Mouse (Mus musculus): ENCODE results near the gene Src. TPM values are rescaled to one million over a fixed set of nuclear protein-coding genes. Genes with fewer than 3 reads are reported as not detected.
A peak's percentile ranks its signal among the peaks of the same experiment; 100 is the strongest.
"Not testable (repeated sequence)": the region's sequence is repeated elsewhere in the genome, so short reads cannot be mapped to it uniquely, and the experiment has no call there.

Gene Src
- total RNA-seq, 4 experiments from 2014 or later: 1.3 to 2.3 (median 1.7) TPM

GRCm38 (mm10) chr2:157475437-157476379 lies 57.5 kb downstream of the Src start:
- no peak for DNase-seq (ENCODE audit: low spot score in 2 of 2)

GRCm38 (mm10) chr2:157478651-157479050 lies 60.4 kb downstream of the Src start:
- no peak for DNase-seq (ENCODE audit: low spot score in 2 of 2)

GRCm38 (mm10) chr2:157479858-157480568 lies 61.8 kb downstream of the Src start:
- peak in 1 of 2 experiments; percentile 22 for DNase-seq (ENCODE audit: low spot score in 2 of 2)

- no peak for DNase-seq (ENCODE audit: low spot score in 2 of 2)
Measured at GRCm38 (mm10) chr2:157482729-157483128, 64.5 kb downstream of the Src start.

- not testable (repeated sequence) for DNase-seq (ENCODE audit: low spot score in 2 of 2)
Measured at GRCm38 (mm10) chr2:157486559-157486958, 68.3 kb downstream of the Src start.

- no peak for DNase-seq (ENCODE audit: low spot score in 2 of 2)
Measured at GRCm38 (mm10) chr2:157486981-157487656, 68.9 kb downstream of the Src start.

GRCm38 (mm10) chr2:157487733-157488175 lies 69.5 kb downstream of the Src start:
- DNase-seq (ENCODE audit: low spot score in 2 of 2): no peak

GRCm38 (mm10) chr2:157493240-157493639 lies 75.0 kb downstream of the Src start:
- no peak for DNase-seq (ENCODE audit: low spot score in 2 of 2)

GRCm38 (mm10) chr2:157498529-157498928 lies 80.3 kb downstream of the Src start:
- no peak for DNase-seq (ENCODE audit: low spot score in 2 of 2)

GRCm38 (mm10) chr2:157500364-157500763 lies 82.1 kb downstream of the Src start:
- DNase-seq (ENCODE audit: low spot score in 2 of 2): no peak

- no peak for DNase-seq (ENCODE audit: low spot score in 2 of 2)
Measured at GRCm38 (mm10) chr2:157501324-157501723, 83.1 kb downstream of the Src start.

GRCm38 (mm10) chr2:157506779-157507178 lies 88.5 kb downstream of the Src start:
- DNase-seq (ENCODE audit: low spot score in 2 of 2): no peak

- no peak for DNase-seq (ENCODE audit: low spot score in 2 of 2)
Measured at GRCm38 (mm10) chr2:157509182-157509581, 90.9 kb downstream of the Src start.

GRCm38 (mm10) chr2:157510031-157510430 lies 91.8 kb downstream of the Src start:
- DNase-seq (ENCODE audit: low spot score in 2 of 2): no peak

- DNase-seq (ENCODE audit: low spot score in 2 of 2): no peak
Measured at GRCm38 (mm10) chr2:157512859-157513258, 94.6 kb downstream of the Src start.

GRCm38 (mm10) chr2:157513737-157514208 lies 95.5 kb downstream of the Src start:
- DNase-seq (ENCODE audit: low spot score in 2 of 2): no peak

- no peak for DNase-seq (ENCODE audit: low spot score in 2 of 2)
Measured at GRCm38 (mm10) chr2:157514353-157514752, 96.1 kb downstream of the Src start.

GRCm38 (mm10) chr2:157517526-157517925 lies 99.3 kb downstream of the Src start:
- no peak for DNase-seq (ENCODE audit: low spot score in 2 of 2)

GRCm38 (mm10) chr2:157518451-157518850 lies 100.2 kb downstream of the Src start:
- no peak for DNase-seq (ENCODE audit: low spot score in 2 of 2)

GRCm38 (mm10) chr2:157519452-157519851 lies 101.2 kb downstream of the Src start:
- peak in 1 of 2 experiments; percentile 9 for DNase-seq (ENCODE audit: low spot score in 2 of 2)

- no peak for DNase-seq (ENCODE audit: low spot score in 2 of 2)
Measured at GRCm38 (mm10) chr2:157520496-157520895, 102.3 kb downstream of the Src start.

All from gastrocnemius, adult 8-10 months (tissue).